Mouse (Mus musculus) stomach, embryonic 14.5 days (tissue): Measurements from ENCODE around the gene Nuak1. TPM values are rescaled to one million over a fixed set of nuclear protein-coding genes. Genes with fewer than 3 reads are reported as not detected.

ENCODE experiments used
- polyA plus RNA-seq: library from polyadenylated mRNA; unstranded; fragments of >200 nt; fragmentation: Nextera tagmentation; extraction: Ambion mirVana; gene quantifications from 2 replicates; pipeline ENCODE4 v1.2.1, GENCODE M21; 2014

Nuak1 gene
- polyA plus RNA-seq, 1 experiment from 2014 or later, result 0.94 TPM

Other genes starting within 250 kb of the Nuak1 start
- 89.3 and 114 TPM in 2 replicates for gene Ckap4, start 93.5 kb upstream of the Nuak1 start, polyA plus RNA-seq
- 14.7 and 14.9 TPM in 2 replicates for gene Tcp11l2, start 136.0 kb upstream of the Nuak1 start, polyA plus RNA-seq
- gene Polr3b, start 181.7 kb upstream of the Nuak1 start, polyA plus RNA-seq, result 13.7 and 16.9 TPM in 2 replicates